Mouse (Mus musculus): ENCODE results near the gene Adam11.

The Adam11 gene

DNA sequence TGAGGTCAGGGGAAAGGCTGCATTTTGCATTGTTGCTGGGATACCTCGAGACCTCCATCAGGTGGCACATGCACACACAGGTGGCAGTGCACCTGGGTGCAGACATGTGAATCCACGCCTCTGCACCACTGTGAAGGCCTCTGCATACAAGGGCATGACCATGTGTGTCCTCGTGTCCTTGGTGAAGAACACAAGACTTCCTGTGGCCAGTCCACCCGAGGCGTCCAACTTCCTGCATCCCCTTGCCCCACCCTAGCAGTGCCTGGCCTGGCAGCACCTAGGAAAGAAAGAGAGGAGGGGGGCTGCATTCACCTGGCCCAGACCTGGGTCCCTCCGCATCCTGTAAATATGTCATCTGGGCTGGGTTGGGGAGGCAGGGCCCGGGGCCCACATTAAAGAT is 18.6 kb downstream of the Adam11 start:
- peak in 1 of 2 experiments; percentile 47 for DNase-seq

DNA sequence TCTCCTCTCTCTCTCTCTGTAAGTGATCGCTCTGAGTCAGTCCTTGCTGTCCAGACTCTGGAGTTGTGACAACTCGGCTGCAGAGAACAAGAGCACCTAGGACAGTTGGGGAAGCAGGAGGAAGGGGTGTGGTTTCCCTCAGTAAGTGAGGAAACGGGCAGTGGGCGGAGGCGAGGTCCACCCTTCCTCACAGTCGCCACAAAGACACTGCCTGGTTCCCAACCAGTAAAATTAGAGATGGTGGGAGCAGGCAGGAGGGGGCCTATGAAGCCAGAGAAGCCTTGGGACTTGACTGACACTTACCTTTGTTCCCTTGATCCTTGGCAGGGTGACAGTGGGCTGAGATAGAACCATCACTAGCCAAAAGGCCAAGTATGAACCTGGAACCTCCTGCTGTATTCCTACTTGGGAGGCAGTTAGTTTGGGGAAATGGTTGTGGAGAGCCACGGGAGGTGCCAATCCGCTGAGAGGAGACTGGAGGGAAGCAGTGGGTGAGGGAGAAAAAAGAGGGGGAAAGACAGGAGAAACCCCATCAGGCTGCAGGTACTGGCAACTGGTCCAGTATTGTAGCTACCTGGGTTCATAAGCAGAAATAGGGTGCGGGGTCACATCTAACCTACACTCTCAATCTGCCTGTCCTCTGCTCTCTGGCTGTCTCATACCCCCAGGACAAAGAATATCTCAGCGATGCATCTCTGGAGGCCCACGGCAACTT is 19.2 kb downstream of the Adam11 start:
- DNase-seq, result peak; percentile 51 to 63

DNA sequence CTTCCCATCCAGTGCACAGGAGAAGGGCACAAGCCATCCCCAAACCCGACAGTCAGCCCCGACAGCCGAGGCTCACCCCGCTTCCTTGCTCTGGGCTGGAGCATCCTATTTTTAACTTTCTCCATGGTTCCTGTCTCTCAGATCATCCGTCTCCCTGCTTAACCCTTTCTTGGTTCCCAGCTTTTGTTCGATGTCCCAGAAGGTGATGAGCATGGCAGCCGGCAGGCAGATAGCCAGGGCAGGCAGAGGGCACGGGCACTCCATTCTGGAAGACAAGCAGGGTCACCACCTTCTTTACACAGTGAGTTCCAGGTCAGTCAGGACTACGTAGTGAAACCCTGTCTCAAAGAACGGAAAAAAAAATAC is 19.7 kb downstream of the Adam11 start:
- peak; percentile 68 to 73 for DNase-seq

DNA sequence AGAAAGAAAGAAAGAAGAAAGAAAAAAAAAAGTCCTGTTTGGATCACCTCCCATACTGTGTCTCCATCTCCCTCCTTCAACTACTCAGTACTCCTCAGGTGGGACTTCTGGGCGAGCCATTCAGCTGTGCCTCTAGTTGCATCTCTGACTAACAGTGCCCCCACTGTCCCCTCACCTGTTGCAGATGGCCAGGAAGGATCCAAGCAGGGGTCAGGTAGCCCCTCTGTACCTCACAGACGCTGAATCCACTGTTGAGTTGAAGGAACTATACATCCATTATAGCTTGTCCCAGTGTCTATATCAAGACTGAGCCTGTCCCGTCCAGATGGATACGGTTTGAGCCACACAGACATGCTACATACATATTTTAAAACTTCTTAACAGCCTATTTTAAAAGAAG is 20.3 kb downstream of the Adam11 start:
- peak; percentile 18 to 26 for DNase-seq

DNA sequence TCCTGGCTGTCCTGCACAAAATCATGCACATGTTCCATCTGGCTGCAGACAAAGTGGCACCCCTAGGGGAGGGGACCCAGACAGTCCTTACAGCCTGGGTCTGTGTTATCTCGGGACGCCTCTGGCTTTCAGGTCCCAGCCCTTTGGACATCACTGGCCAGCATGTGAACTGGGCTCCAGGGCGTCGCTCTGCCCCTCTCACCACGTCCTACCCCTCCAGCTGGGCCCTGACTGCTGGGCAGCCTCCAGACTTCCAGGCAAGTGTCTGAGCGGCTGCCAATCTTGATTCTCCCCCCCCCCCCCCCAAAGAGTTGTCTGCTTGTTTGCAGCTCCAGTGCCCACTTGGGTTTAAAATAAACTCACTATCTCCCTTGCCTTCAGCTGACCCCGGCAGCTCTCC is 22.2 kb downstream of the Adam11 start:
- DNase-seq, result peak in 1 of 2 experiments; percentile 39

DNA sequence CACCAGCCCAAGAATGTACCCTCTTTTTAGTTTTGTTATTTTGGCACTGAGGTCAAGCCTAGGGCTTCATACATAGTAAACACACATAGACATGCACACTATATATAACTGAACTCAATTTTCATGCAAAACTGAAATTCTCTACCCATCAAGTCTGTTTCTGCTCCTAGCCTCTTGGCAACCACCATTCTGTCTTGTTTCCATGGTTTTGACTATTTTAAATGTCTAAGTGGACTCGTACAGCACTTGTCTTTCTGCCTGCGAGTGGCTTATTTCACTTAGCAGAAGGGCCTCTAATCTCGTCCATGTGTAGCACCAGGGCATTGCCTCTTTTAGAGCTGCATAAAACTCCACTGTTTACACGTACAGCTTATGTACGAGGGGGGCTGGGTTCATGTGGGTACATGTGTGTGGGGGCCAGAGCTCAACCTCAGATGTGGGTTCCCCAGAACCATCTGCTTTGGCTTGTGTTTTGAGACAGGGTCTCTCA is 26.5 kb downstream of the Adam11 start:
- DNase-seq, result no peak

- no peak for DNase-seq
Observed at GRCm38 (mm10) chr11:102791682-102792445, 30.6 kb downstream of the Adam11 start.

DNA sequence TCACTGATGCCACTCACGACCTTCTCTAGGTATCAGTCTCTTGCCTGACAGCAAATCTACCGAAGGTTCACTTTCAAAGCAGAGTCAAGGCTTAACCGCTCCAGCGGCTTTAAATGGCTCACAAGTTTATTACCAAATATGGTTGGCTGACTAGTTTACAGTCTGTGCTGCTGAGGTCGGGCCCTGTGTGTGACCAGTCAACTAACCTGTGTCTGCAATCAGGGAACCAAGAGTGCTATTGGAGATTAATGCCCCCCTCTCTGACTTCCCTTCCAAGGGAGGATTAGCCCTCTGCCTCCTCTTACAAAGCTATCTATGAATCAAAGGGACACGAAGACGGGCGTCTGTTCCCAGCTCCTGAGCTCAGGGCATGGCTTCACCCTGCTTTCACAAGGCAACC is 32.9 kb downstream of the Adam11 start:
- no peak for DNase-seq

DNA sequence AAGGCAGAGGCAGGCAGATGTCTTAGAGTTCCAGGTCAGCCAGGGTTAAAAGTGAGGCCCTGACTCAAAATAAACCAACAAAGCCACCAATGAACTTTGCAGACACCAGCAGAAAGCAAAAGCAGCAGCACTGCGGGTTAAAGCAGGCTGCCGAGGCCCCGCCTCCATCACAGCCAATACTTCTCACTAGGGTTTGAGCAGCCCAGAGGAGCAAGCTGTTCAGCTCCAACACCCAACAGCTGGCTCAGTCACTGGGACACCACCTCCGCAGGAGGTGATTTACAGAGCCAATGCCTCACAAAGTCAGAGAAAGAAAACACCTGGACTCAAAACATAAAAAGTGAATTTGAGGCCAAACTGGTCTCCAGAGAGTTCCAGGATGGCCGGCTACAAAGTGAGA is 42.2 kb downstream of the Adam11 start:
- DNase-seq, result no peak

DNA sequence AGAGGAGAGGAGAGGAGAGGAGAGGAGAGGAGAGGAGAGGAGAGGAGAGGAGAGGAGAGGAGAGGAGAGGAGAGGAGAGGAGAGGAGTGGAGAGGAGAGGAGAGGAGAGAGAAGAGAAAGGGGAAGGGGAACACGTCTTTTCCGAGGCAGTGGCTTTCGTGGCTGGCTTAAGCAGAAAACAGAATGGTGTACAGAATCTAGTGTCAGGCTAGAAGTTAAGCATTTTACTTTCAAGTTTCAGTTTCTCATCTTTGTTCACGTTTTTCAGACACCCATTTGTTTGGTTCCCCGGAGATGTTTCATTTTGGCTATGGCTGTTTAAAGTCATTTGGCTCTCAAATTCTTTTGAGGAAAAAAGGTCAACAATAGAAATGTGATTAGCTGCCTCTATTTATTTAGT is 47.0 kb downstream of the Adam11 start:
- no peak for DNase-seq

GRCm38 (mm10) chr11:102810721-102811485 is 49.7 kb downstream of the Adam11 start:
- peak; percentile 51 to 58 for DNase-seq

DNA sequence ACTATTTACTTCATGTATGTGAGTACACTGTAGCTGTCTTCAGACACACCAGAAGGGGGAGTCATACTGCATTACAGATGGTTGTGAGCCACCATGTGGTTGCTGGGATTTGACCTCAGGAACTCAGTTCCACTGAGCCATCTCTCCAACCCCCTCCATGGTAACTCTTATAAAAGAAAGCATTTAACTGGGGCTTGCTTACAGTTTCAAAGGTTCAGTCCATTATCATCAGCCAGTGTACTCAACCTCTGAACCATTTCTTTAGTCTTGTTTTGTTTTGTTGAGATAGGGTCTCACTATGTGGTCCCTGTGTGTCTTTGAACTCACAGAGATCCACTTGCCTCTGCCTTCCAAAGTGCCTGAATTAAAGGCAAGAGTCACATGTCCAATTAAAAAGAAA is 53.6 kb downstream of the Adam11 start:
- DNase-seq, result no peak

DNA sequence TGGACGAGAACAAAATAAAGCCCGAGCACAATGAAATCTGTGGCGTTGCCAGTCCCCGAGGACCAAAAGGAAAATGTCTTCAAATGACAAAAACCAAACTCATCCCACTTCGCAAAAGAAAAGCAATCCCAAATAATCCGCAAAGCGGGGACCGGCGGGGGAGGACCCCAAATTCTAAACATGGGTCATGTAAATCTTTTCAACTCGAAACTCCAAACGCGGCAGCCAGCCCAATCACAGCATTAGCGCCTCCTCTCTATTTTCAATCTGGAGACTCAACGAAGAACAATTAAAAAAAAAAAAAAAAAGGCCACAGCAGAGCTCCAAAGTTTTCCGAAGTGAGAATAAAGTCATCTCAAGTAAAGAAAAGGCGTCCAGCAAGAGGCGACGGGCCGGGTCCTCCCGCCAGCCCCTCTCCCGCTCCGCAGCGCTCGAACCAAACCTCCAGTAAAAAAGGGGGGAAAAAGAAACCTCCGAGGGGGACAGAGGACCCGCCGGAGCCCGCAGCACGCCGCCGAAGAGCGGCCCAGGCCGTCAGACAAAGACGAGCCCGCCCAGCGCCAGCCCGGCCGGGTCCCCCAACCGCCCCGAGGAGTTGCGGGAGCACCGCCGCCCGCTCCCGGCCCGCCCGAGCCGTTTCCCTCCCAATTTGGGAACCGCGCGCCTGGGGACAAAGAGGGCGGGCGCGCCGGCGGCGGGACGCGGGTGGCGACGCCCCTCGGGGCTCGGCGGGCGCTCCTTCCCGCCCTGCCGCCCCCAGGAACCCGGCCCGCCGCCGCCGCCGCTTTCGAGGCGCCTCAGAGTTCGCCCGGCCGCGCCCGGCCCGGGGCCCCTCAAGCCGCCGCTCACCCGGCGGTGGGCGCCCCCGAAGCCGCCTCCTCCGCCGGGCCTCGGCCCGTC is 57.1 kb downstream of the Adam11 start:
- DNase-seq, result peak; percentile 53 to 60

GRCm38 (mm10) chr11:102819021-102819782 is 58.0 kb downstream of the Adam11 start, which contains the start of gene Gjc1:
Gene Gjc1 (minus strand): TSS chr11:102819700.
- peak; percentile 84 to 90 for DNase-seq

DNA sequence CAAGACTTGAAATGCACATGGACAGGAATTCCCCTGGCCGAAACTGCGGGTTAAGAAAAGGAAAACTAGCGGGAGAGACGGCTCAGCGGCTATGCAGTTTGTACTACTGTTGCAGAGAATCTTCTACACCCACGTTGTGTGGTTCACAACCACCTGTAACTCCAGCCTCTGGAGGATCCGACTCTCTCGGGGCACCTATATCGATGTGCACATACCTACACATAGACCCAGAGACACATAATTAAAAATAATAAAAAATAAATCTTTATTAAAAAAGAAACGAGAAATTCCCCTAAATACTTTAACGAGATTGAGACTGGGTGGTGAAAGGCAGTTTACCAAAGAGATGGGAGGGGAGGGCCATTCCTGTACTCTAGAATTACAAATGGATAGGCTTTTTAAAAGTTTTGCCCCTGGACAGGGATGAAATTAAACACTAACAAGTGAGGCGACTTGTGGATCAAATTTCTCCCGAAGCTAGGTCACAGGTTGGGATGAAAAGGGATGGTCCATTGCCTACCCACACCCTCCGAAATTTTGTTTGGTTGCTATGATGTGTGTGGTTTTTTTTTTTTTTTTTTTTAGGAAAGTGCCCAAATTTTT is 58.6 kb downstream of the Adam11 start:
- DNase-seq, result no peak

- DNase-seq, result no peak
Observed at GRCm38 (mm10) chr11:102820432-102820831, 59.2 kb downstream of the Adam11 start.

GRCm38 (mm10) chr11:102821231-102821630 is 60.0 kb downstream of the Adam11 start:
- peak in 1 of 2 experiments; percentile 18 for DNase-seq

GRCm38 (mm10) chr11:102826476-102826875 is 65.2 kb downstream of the Adam11 start:
- DNase-seq, result no peak

- no peak for DNase-seq
Observed at GRCm38 (mm10) chr11:102827097-102827496, 65.9 kb downstream of the Adam11 start.

Measured in cerebellum, postnatal 10 days (tissue).